Mouse (Mus musculus) lung, adult 2 months (tissue): ENCODE results near the gene Vps72.

Source experiments
- CTCF ChIP-seq: fragments of 200-500 bp; IDR thresholded peaks from 2 replicates; pipeline ENCODE4 v1.5.1; 2011; ENCODE audit warnings: mild to moderate bottlenecking, low read length, control low read depth; ENCODE audit not compliant: insufficient read depth
- POLR2A ChIP-seq: fragments of 200-500 bp; IDR thresholded peaks from 2 replicates; pipeline ENCODE4 v1.6.1; 2011; ENCODE audit warnings: low read depth, mild to moderate bottlenecking, control low read depth, low read length, borderline replicate concordance; ENCODE audit errors: extremely low read depth

- TF ChIP-seq CTCF (no peak), POLR2A (no peak)
Observed at GRCm38 (mm10) chr3:95071606-95072005, 39.2 kb upstream of the Vps72 start.
